Mouse (Mus musculus): Measurements from ENCODE around the gene Wdr93. TPM values are rescaled to one million over a fixed set of nuclear protein-coding genes. Genes with fewer than 3 reads are reported as not detected.
"Not testable (repeated sequence)": the region's sequence is repeated elsewhere in the genome, so short reads cannot be mapped to it uniquely, and the experiment has no call there.

The Wdr93 gene
- total RNA-seq, 2 experiments from 2014 or later, result 0.25 TPM; not detected in 1

DNA sequence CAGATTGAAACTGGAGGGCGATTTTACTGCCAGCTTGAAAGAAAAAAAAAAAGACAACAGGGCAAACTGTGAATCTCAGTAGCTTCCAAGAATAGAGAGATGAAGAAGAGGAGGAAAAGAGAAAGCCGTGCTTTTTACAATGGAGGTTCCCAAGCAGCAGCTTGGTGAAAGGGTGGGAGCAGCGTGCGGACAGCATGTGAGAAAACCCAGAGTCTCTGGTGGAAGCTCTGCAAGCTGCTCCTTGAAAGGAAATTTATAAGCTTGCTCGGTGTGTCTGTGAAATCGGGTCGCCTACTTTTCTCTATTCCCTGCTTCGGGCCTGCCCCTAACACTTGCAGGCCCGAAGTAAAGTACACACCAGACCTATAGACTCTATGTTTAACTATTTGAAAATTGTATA is 1.1 kb downstream of the Wdr93 start:
- intact Hi-C loops (cut with DNase I), result no loop called here
- DNase-seq (ENCODE audit: low spot score in 2 of 2), result peak in 1 of 2 experiments; percentile 74

- no peak for DNase-seq (ENCODE audit: low spot score in 2 of 2)
- intact Hi-C loops (cut with DNase I), result no loop called here
Measured at GRCm38 (mm10) chr7:79744585-79744984, 1.6 kb downstream of the Wdr93 start.

GRCm38 (mm10) chr7:79747659-79748058 is 4.7 kb downstream of the Wdr93 start:
- intact Hi-C loops (cut with DNase I), result no loop called here
- DNase-seq (ENCODE audit: low spot score in 2 of 2), result no peak

GRCm38 (mm10) chr7:79749511-79749910 is 6.5 kb downstream of the Wdr93 start:
- intact Hi-C loops (cut with DNase I), result no loop called here
- DNase-seq (ENCODE audit: low spot score in 2 of 2), result no peak

GRCm38 (mm10) chr7:79756334-79756733 is 13.4 kb downstream of the Wdr93 start:
- intact Hi-C loops (cut with DNase I), result no loop called here
- DNase-seq (ENCODE audit: low spot score in 2 of 2), result no peak

- intact Hi-C loops (cut with DNase I), result no loop called here
- no peak for DNase-seq (ENCODE audit: low spot score in 2 of 2)
Measured at GRCm38 (mm10) chr7:79758176-79758575, 15.2 kb downstream of the Wdr93 start.

- intact Hi-C loops (cut with DNase I), result no loop called here
- DNase-seq (ENCODE audit: low spot score in 2 of 2), result no peak
Measured at GRCm38 (mm10) chr7:79759766-79760165, 16.8 kb downstream of the Wdr93 start.

DNA sequence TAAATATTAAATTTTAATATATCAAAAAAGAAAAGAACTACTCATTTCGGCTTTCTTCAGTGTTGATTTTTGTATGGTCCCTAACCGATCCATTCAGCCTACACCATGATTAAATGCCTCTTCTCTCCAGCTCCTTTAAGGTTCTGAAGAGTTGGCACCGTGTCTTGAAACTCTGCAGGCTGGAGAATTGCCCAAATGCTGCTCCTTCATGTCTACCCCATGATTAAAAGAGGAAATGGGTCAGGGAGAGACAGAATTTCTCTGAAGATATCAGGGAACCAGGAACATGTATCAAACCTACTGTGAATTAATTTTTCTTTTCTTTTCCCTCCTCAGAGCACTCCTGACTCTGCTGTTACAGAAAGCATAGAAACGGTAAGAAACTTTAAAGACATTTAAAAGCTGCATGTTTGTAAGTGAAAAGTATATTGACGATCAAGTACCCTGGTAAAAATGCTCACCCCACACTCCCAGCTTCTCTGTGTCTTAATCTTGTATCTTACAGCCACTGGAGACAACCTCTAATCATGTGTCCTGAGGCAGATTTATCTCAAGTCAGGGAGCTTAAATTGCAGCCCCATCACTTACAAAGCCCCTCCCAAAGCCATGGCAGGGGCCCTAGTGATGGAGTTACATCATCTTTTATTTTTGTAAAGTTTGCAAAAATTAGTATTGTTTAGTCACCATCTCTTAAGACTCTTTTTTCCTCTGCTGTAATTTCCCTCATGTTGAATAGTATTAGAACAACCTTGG is 18.3 kb downstream of the Wdr93 start:
- intact Hi-C loops (cut with DNase I), result no loop called here
- no peak for DNase-seq (ENCODE audit: low spot score in 2 of 2)

- no peak for DNase-seq (ENCODE audit: low spot score in 2 of 2)
- intact Hi-C loops (cut with DNase I), result no loop called here
Measured at GRCm38 (mm10) chr7:79762106-79762505, 19.1 kb downstream of the Wdr93 start.

- DNase-seq (ENCODE audit: low spot score in 2 of 2), result no peak
- intact Hi-C loops (cut with DNase I), result no loop called here
Measured at GRCm38 (mm10) chr7:79765991-79766390, 23.0 kb downstream of the Wdr93 start.

GRCm38 (mm10) chr7:79769664-79770063 is 26.7 kb downstream of the Wdr93 start:
- intact Hi-C loops (cut with DNase I), result no loop called here
- no peak for DNase-seq (ENCODE audit: low spot score in 2 of 2)

DNA sequence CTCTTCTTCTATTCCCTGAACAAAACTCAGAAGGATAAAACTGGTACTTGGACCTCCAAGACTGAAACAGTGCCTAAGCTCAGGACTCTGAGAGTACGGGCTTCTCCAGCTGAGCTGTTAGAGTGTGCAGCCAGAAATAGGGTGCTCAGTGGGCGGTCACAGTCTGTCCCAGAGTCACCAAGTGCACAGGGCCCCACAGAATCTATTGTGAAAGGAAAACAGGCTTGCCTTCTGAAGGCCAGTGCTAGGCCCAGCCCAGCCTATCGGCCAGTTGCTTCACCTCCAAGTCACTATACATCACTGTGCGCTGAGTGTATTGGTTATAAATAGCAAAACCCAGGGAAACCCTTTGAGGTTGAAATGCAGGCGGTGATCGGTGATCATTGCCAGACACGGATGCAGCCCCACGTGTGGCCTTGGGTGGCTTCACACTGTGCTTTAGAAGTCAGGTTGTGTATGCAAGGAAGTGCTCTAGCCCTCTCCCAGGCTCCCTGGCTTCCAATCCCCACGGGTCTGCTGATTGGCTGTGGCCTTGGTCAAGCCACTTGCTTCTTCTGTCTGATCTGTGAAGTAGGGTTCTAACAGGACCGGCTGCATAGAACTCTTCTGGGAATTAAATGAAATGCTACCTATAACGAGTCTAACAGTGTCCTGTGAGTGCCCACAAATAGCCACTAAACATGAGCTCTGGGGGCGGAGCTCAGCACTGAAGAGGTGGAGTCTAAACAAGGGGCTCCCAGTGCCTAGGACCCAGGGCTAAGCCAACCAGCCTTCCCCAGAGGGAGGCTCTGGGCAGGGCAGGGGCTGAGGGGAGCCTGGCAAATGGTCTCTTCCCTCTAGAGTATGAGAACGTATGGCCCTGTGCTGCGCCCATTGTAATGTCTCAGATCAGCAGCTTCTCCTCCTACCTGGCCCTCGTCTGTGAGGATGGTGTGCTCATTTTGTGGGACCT is 28.9 kb downstream of the Wdr93 start:
- DNase-seq (ENCODE audit: low spot score in 2 of 2), result peak; percentile 17 to 75
- intact Hi-C loops (cut with DNase I), result no loop called here

DNA sequence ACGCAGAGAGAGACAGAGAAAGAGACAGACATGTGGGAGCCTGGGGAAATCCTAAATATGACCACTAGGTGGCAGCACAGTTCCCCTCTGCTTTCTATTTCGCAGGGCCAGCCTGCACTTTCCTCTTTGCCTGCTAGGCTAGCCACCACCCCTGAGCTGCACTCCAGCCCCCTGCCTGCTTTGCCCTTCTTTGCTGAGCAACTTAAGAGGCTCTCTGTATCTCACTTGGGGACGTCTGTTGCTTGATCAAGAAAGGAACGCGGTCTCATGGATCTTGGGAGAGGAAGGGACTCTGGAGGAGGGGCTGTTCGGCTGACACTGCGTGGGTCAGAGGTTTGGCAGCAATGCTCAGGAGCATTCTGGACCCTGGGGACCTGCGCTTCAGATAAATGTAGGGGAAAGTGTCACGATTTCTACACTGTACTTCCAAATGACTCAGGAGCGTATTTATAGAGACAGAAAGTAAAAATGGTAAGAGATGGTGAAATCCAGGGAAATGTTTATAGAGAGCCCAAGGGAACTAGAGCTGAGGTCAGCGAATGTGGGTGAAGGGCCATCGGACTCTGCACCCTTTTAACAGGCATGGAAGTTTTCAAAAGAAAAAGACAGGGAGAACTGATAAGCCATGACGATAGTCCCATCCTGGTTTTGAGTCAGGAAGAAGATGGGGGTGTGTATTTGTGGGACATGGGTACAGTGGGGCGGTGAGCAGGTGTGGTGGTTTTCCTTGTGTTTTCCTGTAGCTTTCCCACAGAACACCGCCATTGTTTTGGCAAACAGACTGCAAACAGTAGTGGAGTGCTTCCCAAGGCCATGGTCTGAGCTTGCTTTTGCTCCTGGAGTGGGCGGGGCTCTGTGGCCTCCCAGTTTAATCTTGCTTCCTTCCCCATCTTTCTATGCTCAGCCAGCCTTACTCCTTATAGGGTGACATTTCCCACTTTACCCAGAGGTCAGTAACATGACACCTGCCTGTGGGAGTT is 38.0 kb downstream of the Wdr93 start:
- DNase-seq (ENCODE audit: low spot score in 2 of 2), result peak; percentile 68 to 76
- intact Hi-C loops (cut with DNase I), result loop anchor here (5.0 kb wide), 1 partner anchor 299 kb away; no protein-coding TSS in a partner anchor

DNA sequence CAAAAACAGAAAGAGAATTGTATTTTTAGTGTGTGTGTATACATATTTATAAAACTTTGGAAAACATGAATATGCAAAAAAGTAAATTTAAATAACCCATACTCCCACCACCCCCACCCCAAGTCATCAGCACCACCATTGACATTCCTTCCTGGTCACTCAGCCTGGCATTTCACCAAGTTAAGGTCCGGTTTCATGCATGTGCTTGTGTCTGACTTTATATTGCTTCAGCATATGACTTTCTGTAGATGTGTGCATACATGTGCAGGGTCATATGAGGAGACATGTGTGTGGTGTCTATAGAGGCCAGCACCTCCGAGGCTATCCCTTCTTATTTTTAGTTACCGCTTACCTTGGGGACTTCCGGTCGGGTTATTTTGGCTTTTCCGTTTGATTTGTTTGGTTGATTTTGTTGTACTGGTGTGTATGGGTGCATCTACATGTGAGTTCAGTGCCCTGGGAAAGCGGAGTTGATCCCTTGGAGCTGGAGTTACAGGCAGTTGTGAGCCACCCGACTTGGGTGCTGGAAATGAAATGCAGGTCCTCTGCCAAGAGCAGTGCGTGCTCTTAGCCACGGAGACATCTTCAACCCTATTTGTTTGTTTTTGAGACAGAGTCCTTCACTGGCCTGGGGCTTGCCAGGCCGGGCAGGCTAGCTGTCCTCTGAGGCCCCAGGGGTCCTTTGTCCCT is 39.0 kb downstream of the Wdr93 start:
- intact Hi-C loops (cut with DNase I), result loop anchor here (5.0 kb wide), 1 partner anchor 300 kb away; no protein-coding TSS in a partner anchor
- DNase-seq (ENCODE audit: low spot score in 2 of 2), result no peak

GRCm38 (mm10) chr7:79782516-79782855 is 39.5 kb downstream of the Wdr93 start:
- DNase-seq (ENCODE audit: low spot score in 2 of 2), result no peak
- intact Hi-C loops (cut with DNase I), result loop anchor here (5.0 kb wide), 1 partner anchor 300 kb away; no protein-coding TSS in a partner anchor

DNA sequence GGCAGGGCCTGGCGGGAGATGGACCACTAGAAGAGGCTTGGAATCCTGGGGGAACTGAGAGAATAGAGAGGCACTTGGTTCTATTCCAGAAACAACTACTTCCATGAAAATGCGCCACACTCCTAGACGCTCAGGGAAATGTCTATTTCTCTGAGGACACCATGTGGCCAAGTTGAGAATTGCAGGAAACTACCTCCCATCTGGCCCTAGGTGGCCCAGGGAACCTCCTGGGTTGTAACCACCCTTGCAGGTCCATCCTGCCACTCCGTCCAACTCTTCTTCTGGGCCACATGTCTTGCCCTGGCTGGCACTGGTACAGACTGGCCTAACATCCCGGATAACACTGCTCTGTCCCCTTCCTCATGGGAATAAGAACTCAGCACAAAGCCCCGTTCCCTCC is 43.3 kb downstream of the Wdr93 start:
- DNase-seq (ENCODE audit: low spot score in 2 of 2), result peak; percentile 70 to 77
- intact Hi-C loops (cut with DNase I), result loop anchor here (5.0 kb wide), 1 partner anchor 174 kb away; no protein-coding TSS in a partner anchor

DNA sequence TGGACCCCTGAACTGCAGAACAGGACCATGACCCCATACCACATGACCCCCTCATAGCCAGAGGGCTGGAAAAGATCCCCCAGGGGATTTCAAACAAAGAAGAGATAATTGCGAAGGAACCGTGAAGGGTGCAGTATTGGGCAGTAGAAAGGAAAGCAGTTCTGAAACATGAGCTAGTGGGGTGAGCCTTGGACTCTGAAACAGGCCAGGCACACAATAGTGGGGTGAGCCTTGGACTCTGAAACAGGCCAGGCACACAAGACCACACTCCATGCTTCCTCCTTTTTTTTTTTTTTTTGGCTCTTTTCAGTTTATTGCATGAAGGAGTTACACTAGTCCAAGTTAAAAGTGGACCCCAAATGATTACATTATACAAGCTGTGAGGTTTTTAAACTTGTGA is 46.8 kb downstream of the Wdr93 start:
- intact Hi-C loops (cut with DNase I), result loop anchor here (5.0 kb wide), 1 partner anchor 178 kb away; no protein-coding TSS in a partner anchor
- DNase-seq (ENCODE audit: low spot score in 2 of 2), result not testable (repeated sequence)

DNA sequence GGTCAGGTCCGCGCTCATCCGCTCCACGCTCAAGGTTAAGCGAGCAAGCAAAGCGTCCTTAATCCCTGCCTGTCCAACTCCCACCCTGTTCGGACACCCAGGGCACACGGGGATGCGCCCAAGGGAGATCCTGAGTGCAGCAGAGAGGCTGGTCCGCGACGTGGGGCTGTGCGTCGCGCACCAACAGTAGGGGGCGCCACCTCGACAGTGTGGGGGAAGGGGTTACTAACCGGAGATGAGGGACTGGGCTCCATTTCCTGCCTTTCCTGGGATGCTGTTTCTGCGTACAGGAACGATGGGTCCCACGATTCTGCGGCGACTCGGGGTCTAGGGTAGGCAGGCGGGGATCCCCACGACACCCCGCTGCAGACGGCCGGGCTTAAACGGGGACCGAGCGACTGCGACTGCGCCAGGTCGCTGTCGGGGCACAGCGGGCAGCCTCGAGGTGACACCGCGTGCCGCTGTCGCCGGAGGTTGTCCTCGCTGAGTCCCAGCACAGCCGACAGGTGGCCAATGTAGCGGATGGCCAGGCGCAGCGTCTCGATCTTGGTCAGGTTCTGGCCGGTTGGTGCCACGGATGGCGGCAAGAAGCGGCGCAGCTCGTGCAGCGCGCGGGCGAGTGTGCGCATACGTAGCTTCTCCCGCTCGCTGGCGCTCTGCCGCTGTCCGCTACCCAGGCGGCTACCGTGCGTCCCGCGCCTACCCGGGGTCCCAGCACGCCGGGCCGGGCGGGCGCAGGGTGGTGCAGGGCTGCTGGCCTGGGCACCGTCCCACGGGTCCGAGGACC is 49.9 kb downstream of the Wdr93 start:
- no peak for DNase-seq (ENCODE audit: low spot score in 2 of 2)
- intact Hi-C loops (cut with DNase I), result no loop called here

Data from left cerebral cortex, postnatal 25 days (tissue).